Comparison of ENCODE assay signal across 8 mouse cellular contexts in genomic region chr16:16212723-16213078, GRCm38 (mm10). TPM values are rescaled to one million over a fixed set of nuclear protein-coding genes. Genes with fewer than 3 reads are reported as not detected.
DNase-seq lines count a peak whose midpoint lies in the region; ATAC-seq and TF ChIP-seq lines count a peak whose summit lies in the region.

No protein-coding gene starts in this region.

- H3K27me3 ChIP-seq in heart, embryonic 12.5 days (replicated peaks): no peaks in the 10 kb centered on the region
- no peaks in the 10 kb centered on the region for H3K27me3 ChIP-seq in ES-Bruce4 (ENCODE audit: control insufficient read depth, insufficient read depth, low read length, poor library complexity, severe bottlenecking)
- H3K27me3 ChIP-seq in forebrain, embryonic 15.5 days: peaks cover 34% of the 10 kb centered on the region
- H3K27me3 ChIP-seq in liver, embryonic 14.5 days (ENCODE audit: control insufficient read depth, insufficient read depth, low read length): peaks cover 29% of the 10 kb centered on the region

- TF ChIP-seq CTCF in ES-Bruce4 (IDR thresholded peaks at IDR 0.05; ENCODE audit: low read depth, low read length): no peak
- TF ChIP-seq CTCF in liver, embryonic 14.5 days (IDR thresholded peaks at IDR 0.05; ENCODE audit: low read depth): no peak

- H3K4me3 ChIP-seq in heart, embryonic 12.5 days: peak overlapping the region; percentile 91
- H3K4me3 ChIP-seq in ES-Bruce4 (ENCODE audit: low read depth, low read length): no peak overlapping the region
- peak overlapping the region; percentile 53 for H3K4me3 ChIP-seq in forebrain, embryonic 15.5 days
- H3K4me3 ChIP-seq in liver, embryonic 14.5 days (ENCODE audit: insufficient read depth in 1 of 2, low read depth in 2 of 2, low read length in 2 of 2): peak overlapping the region; percentile 34 to 52; a peak in 3 of 4 replicates

- ATAC-seq in heart, embryonic 12.5 days (ENCODE audit: insufficient number of reproducible peaks, low FRiP score): no peak
- peak; percentile 11; the same call in 1 of the 2 replicates for ATAC-seq in forebrain, embryonic 15.5 days (replicated peaks)
- no peak for ATAC-seq in liver, embryonic 14.5 days (ENCODE audit: insufficient read depth)

- TF ChIP-seq POLR2A in ES-Bruce4 (IDR thresholded peaks at IDR 0.05; ENCODE audit: insufficient read depth, low read length): no peak

- no peak overlapping the region for H3K9ac ChIP-seq in heart, embryonic 12.5 days
- H3K9ac ChIP-seq in ES-Bruce4 (ENCODE audit: low read depth, poor library complexity, severe bottlenecking): 0 out of 2 replicates have a peak overlapping the region, but pooled peaks have one; percentile 26
- no peak overlapping the region for H3K9ac ChIP-seq in forebrain, embryonic 15.5 days (replicated peaks)
- H3K9ac ChIP-seq in liver, embryonic 14.5 days (replicated peaks): no peak overlapping the region

- DNase-seq in heart, postnatal 14 days: no peak
- no peak for DNase-seq in liver, embryonic 14.5 days (ENCODE audit: low read depth in 3 of 3, low spot score in 3 of 3)
- DNase-seq in ovary, adult 18-20 months (ENCODE audit: low spot score): no peak
- DNase-seq in thymus, adult 18-20 months: no peak
- DNase-seq in spleen, postnatal 36 days (ENCODE audit: low spot score in 2 of 2): no peak

- H3K27ac ChIP-seq in heart, embryonic 12.5 days (ENCODE audit: poor library complexity, severe bottlenecking): peak overlapping the region; percentile 98; the same call in 1 of the 2 replicates
- peak overlapping the region; percentile 22; the same call in 1 of the 2 replicates for H3K27ac ChIP-seq in ES-Bruce4 (ENCODE audit: insufficient read depth, low read length)
- no peak overlapping the region for H3K27ac ChIP-seq in forebrain, embryonic 15.5 days (replicated peaks)
- no peak overlapping the region for H3K27ac ChIP-seq in liver, embryonic 14.5 days

- 17% methylated on average over 7 of the region's 7 CpGs for WGBS in heart, embryonic 12.5 days
- WGBS in forebrain, embryonic 15.5 days: 18% methylated on average over 7 of the region's 7 CpGs
- 12% methylated on average over 7 of the region's 7 CpGs for WGBS in liver, embryonic 14.5 days (ENCODE audit: insufficient replicate concordance)

- H3K4me1 ChIP-seq in heart, embryonic 12.5 days (replicated peaks): peaks cover 29% of the 10 kb centered on the region
- peaks cover 5% of the 10 kb centered on the region for H3K4me1 ChIP-seq in ES-Bruce4 (ENCODE audit: control insufficient read depth, insufficient read depth, low read length)
- H3K4me1 ChIP-seq in forebrain, embryonic 15.5 days: peaks cover 16% of the 10 kb centered on the region
- H3K4me1 ChIP-seq in liver, embryonic 14.5 days (replicated peaks; ENCODE audit: control insufficient read depth in 2 of 2, insufficient read depth in 2 of 2, low read length in 1 of 2): peaks cover 0 to 4% of the 10 kb centered on the region in 2 experiments; a peak in 1 of 4 replicates

- peak overlapping the region; percentile 71 for H3K4me2 ChIP-seq in heart, embryonic 12.5 days
- H3K4me2 ChIP-seq in forebrain, embryonic 15.5 days (replicated peaks): peak overlapping the region; percentile 97
- peak overlapping the region; percentile 63 for H3K4me2 ChIP-seq in liver, embryonic 14.5 days (ENCODE audit: low read depth)

- no peaks in the 10 kb centered on the region for H3K36me3 ChIP-seq in heart, embryonic 12.5 days
- H3K36me3 ChIP-seq in ES-Bruce4 (ENCODE audit: control insufficient read depth, insufficient read depth, low read length, poor library complexity, severe bottlenecking): no peaks in the 10 kb centered on the region
- H3K36me3 ChIP-seq in forebrain, embryonic 15.5 days: no peaks in the 10 kb centered on the region
- no peaks in the 10 kb centered on the region for H3K36me3 ChIP-seq in liver, embryonic 14.5 days (replicated peaks; ENCODE audit: control insufficient read depth, insufficient read depth, low read depth)

- intact Hi-C loops in heart, postnatal 14 days (cut with DNase I): no loop called here

- H3K9me3 ChIP-seq in heart, embryonic 12.5 days (replicated peaks): no peaks in the 10 kb centered on the region
- no peaks in the 10 kb centered on the region for H3K9me3 ChIP-seq in ES-Bruce4 (replicated peaks; ENCODE audit: control insufficient read depth, insufficient read depth, low read length, poor library complexity, severe bottlenecking)
- no peaks in the 10 kb centered on the region for H3K9me3 ChIP-seq in forebrain, embryonic 15.5 days
- H3K9me3 ChIP-seq in liver, embryonic 14.5 days (ENCODE audit: control insufficient read depth, low read length): no peaks in the 10 kb centered on the region

- TF ChIP-seq EP300 in ES-Bruce4 (IDR thresholded peaks at IDR 0.05; ENCODE audit: insufficient read depth, low read depth, low read length): no peak
- no peak for TF ChIP-seq EP300 in liver, embryonic 14.5 days (IDR thresholded peaks at IDR 0.05; ENCODE audit: low read depth)

RNA-seq across cellular contexts. Expression of gene Pkp2, which starts 0.4 kb away (rescaled TPM):
- polyA plus RNA-seq in heart, embryonic 12.5 days (2016; fragmentation: Nextera tagmentation; extraction: Ambion mirVana): 131 and 133 TPM in 2 replicates
- 100 to 1,000 TPM; 111 TPM for total RNA-seq in heart, postnatal 14 days (2021)
- polyA plus RNA-seq in ES-Bruce4 (2011; ENCODE audit: insufficient read depth, insufficient read length, low read depth, missing spikeins): 55.2 and 61.1 TPM in 2 replicates
- polyA plus RNA-seq in forebrain, embryonic 15.5 days (2015; fragmentation: Nextera tagmentation; extraction: Ambion mirVana): 0.70 and 1.0 TPM in 2 replicates
- polyA plus RNA-seq in liver, embryonic 14.5 days (2012; rRNA removed): 2.9 and 4.2 TPM in 2 replicates
- 6.0 and 8.3 TPM in 2 replicates for polyA plus RNA-seq in liver, embryonic 14.5 days (2014; fragmentation: Nextera tagmentation; extraction: Ambion mirVana)

Comparison
In these comparisons a context has a peak if more than half of its experiments do, and no peak if none do; other contexts are left out.
1. H3K27ac ChIP-seq: peak in heart, embryonic 12.5 days (single experiment) and ES-Bruce4 (single experiment); none in forebrain, embryonic 15.5 days (single experiment) and liver, embryonic 14.5 days (single experiment).
2. Peak in every context shown above with its lines, with median percentiles within 50 percentile points of each other: H3K4me2 ChIP-seq.